ENCODE assay signal across 8 mouse cellular contexts in genomic region chr2:156774738-156775454, GRCm38 (mm10). TPM values are rescaled to one million over a fixed set of nuclear protein-coding genes. Genes with fewer than 3 reads are reported as not detected.
DNase-seq lines count a peak whose midpoint lies in the region; ATAC-seq and TF ChIP-seq lines count a peak whose summit lies in the region.

Gene Myl9 (plus strand): TSS chr2:156775420.

- 0 out of 2 replicates have a peak, but pooled peaks cover 4% of the 10 kb centered on the region for H3K36me3 ChIP-seq in intestine, embryonic 15.5 days
- no peaks in the 10 kb centered on the region for H3K36me3 ChIP-seq in liver, adult 2 months (ENCODE audit: control insufficient read depth, insufficient read depth, low read length)
- no peaks in the 10 kb centered on the region for H3K36me3 ChIP-seq in neural tube, embryonic 11.5 days (ENCODE audit: control insufficient read depth, insufficient read depth, low read length)

- peak within 1 kb of the TSS; percentile 77 for H3K27ac ChIP-seq in brown adipose tissue, adult 24 weeks (replicated peaks; ENCODE audit: low read depth, low read length)
- peak within 1 kb of the TSS; percentile 92 for H3K27ac ChIP-seq in intestine, embryonic 15.5 days
- peak within 1 kb of the TSS; percentile 32; the same call in 1 of the 2 replicates for H3K27ac ChIP-seq in liver, adult 2 months (replicated peaks; ENCODE audit: insufficient read depth, low read depth, low read length)
- peak within 1 kb of the TSS; percentile 56; the same call in 1 of the 2 replicates for H3K27ac ChIP-seq in neural tube, embryonic 11.5 days (ENCODE audit: low read depth, low read length)

- H3K4me2 ChIP-seq in intestine, embryonic 15.5 days (replicated peaks) = peak within 1 kb of the TSS; percentile 70
- peak within 1 kb of the TSS; percentile 49 for H3K4me2 ChIP-seq in neural tube, embryonic 11.5 days (ENCODE audit: low read depth)

- H3K9me3 ChIP-seq in intestine, embryonic 15.5 days = no peaks in the 10 kb centered on the region
- no peaks in the 10 kb centered on the region for H3K9me3 ChIP-seq in neural tube, embryonic 11.5 days (ENCODE audit: control insufficient read depth, low read length)

- TF ChIP-seq POLR2A in liver, adult 2 months (IDR thresholded peaks at IDR 0.05; ENCODE audit: extremely low read depth, insufficient read depth, low read length) = no peak

- WGBS in intestine, embryonic 15.5 days = 7% methylated on average over 28 of the region's 28 CpGs
- WGBS in liver, adult 2 months = 18% methylated on average over 28 of the region's 28 CpGs
- WGBS in neural tube, embryonic 11.5 days = 3% methylated on average over 28 of the region's 28 CpGs

- DNase-seq in frontal cortex, postnatal 36 days (ENCODE audit: low spot score in 2 of 2) = no peak
- peak; percentile 44 to 55 for DNase-seq in gastrocnemius, postnatal 36 days
- DNase-seq in liver, adult 2 months (ENCODE audit: extremely low read depth, low read depth, low spot score) = no peak
- peak; percentile 85 for DNase-seq in neural tube, embryonic 11.5 days (ENCODE audit: low spot score)
- no peak for DNase-seq in cerebellum, postnatal 4 days (ENCODE audit: low spot score in 2 of 2)

- no peaks in the 10 kb centered on the region for H3K79me2 ChIP-seq in liver, adult 2 months (ENCODE audit: control insufficient read depth, insufficient read depth, low read length)

- no peaks in the 10 kb centered on the region for H3K27me3 ChIP-seq in intestine, embryonic 15.5 days (replicated peaks)
- no peaks in the 10 kb centered on the region for H3K27me3 ChIP-seq in liver, adult 2 months (ENCODE audit: control insufficient read depth, insufficient read depth, low read length)
- H3K27me3 ChIP-seq in neural tube, embryonic 11.5 days (ENCODE audit: control insufficient read depth, insufficient read depth, low read length) = peaks cover 2% of the 10 kb centered on the region; the same call in 1 of the 2 replicates

- intact Hi-C loops in gastrocnemius, postnatal 36 days (cut with DNase I) = no loop called here

- peak within 1 kb of the TSS; percentile 50 for H3K4me3 ChIP-seq in brown adipose tissue, adult 24 weeks (ENCODE audit: insufficient read depth, low read depth, low read length)
- peak within 1 kb of the TSS; percentile 39 for H3K4me3 ChIP-seq in intestine, embryonic 15.5 days (replicated peaks)
- H3K4me3 ChIP-seq in liver, adult 2 months (ENCODE audit: insufficient read depth, low read depth, low read length) = peak within 1 kb of the TSS; percentile 49
- H3K4me3 ChIP-seq in neural tube, embryonic 11.5 days (ENCODE audit: low read depth, low read length) = peak within 1 kb of the TSS; percentile 27

- TF ChIP-seq CTCF in liver, adult 2 months (IDR thresholded peaks at IDR 0.05; ENCODE audit: low read depth, low read length) = no peak

- 0 out of 2 replicates have a peak, but pooled peaks cover 4% of the 10 kb centered on the region for H3K4me1 ChIP-seq in brown adipose tissue, adult 24 weeks (ENCODE audit: control insufficient read depth, insufficient read depth, insufficient read length, low read length)
- peaks cover 23% of the 10 kb centered on the region for H3K4me1 ChIP-seq in intestine, embryonic 15.5 days (replicated peaks)
- H3K4me1 ChIP-seq in liver, adult 2 months (ENCODE audit: control insufficient read depth, insufficient read depth, low read length) = no peaks in the 10 kb centered on the region
- peaks cover 10% of the 10 kb centered on the region; the same call in 1 of the 2 replicates for H3K4me1 ChIP-seq in neural tube, embryonic 11.5 days (ENCODE audit: control insufficient read depth, insufficient read depth, low read length)

- 0 out of 2 replicates have a peak, but pooled peaks have one; percentile 9 for ATAC-seq in frontal cortex, adult (ENCODE audit: low TSS enrichment)
- ATAC-seq in intestine, embryonic 15.5 days = peak; percentile 89
- peak; percentile 77 for ATAC-seq in neural tube, embryonic 11.5 days (ENCODE audit: insufficient read depth, low FRiP score, low TSS enrichment)

- peak within 1 kb of the TSS; percentile 44 for H3K9ac ChIP-seq in intestine, embryonic 15.5 days
- H3K9ac ChIP-seq in liver, adult 2 months (ENCODE audit: low read depth, low read length) = peak within 1 kb of the TSS; percentile 53
- peak within 1 kb of the TSS; percentile 50 for H3K9ac ChIP-seq in neural tube, embryonic 11.5 days (ENCODE audit: low read length)

RNA-seq across cellular contexts. Expression of gene Myl9, which starts in this region (rescaled TPM):
- polyA plus RNA-seq in brown adipose tissue, adult 24 weeks (2012; ENCODE audit: insufficient read depth, insufficient read length, missing spikeins) = 35.0 and 37.1 TPM in 2 replicates
- total RNA-seq in gastrocnemius, postnatal 36 days (2021) = 10 to 100 TPM; 44.2 to 82.8 TPM
- polyA plus RNA-seq in intestine, embryonic 15.5 days (2015; fragmentation: Nextera tagmentation; extraction: Ambion mirVana) = 1,100 and 1,103 TPM in 2 replicates
- 5.6 and 6.4 TPM in 2 replicates for total RNA-seq in liver, adult 2 months (2014; rRNA removed)
- 4.6 and 6.1 TPM in 2 replicates for polyA plus RNA-seq in liver, adult 2 months (2012; rRNA removed)
- polyA plus RNA-seq in neural tube, embryonic 11.5 days (2014; fragmentation: Nextera tagmentation; extraction: Ambion mirVana) = 96.2 and 98.7 TPM in 2 replicates

Comparison
In these comparisons a context has a peak if more than half of its experiments do, and no peak if none do; other contexts are left out.
1. RNA of gene Myl9 (polyA plus RNA-seq): 1,100 to 1,103 TPM in intestine, embryonic 15.5 days; 96.2 to 98.7 TPM in neural tube, embryonic 11.5 days, 35.0 to 37.1 TPM in brown adipose tissue, adult 24 weeks and 4.6 to 6.1 TPM in liver, adult 2 months; every median in the first group is over 10 times any median in the second.
2. ATAC-seq: peak in every context shown above with its lines; median percentile 89 in intestine, embryonic 15.5 days; 77 in neural tube, embryonic 11.5 days; 9 in frontal cortex, adult.
3. DNase-seq: peak in gastrocnemius, postnatal 36 days (2 of 2) and neural tube, embryonic 11.5 days (single experiment); none in frontal cortex, postnatal 36 days (0 of 2), liver, adult 2 months (single experiment) and cerebellum, postnatal 4 days (0 of 2).
4. H3K27ac ChIP-seq: peak in every context shown above with its lines; median percentile 92 in intestine, embryonic 15.5 days; 77 in brown adipose tissue, adult 24 weeks; 56 in neural tube, embryonic 11.5 days; 32 in liver, adult 2 months.
5. Peak in every context shown above with its lines, with median percentiles within 50 percentile points of each other: H3K4me3 ChIP-seq and H3K9ac ChIP-seq.